Mouse (Mus musculus): ENCODE data around the gene Ercc2. TPM values are rescaled to one million over a fixed set of nuclear protein-coding genes. Genes with fewer than 3 reads are reported as not detected.

The Ercc2 gene
- polyA plus RNA-seq, 1 experiment from 2014 or later = 6.2 TPM

- no peak overlapping the region; the same call in 1 of the 2 replicates for H3K27ac ChIP-seq (ENCODE audit: low read depth, low read length)
- H3K4me1 ChIP-seq (replicated peaks; ENCODE audit: control insufficient read depth, insufficient read depth, low read length) = no peaks in the 10 kb centered on the region
- H3K4me2 ChIP-seq (replicated peaks; ENCODE audit: low read depth) = no peak overlapping the region
- no peak overlapping the region for H3K4me3 ChIP-seq (ENCODE audit: low read depth, low read length)
- no peaks in the 10 kb centered on the region for H3K27me3 ChIP-seq (replicated peaks; ENCODE audit: control insufficient read depth, insufficient read depth, low read length)
- WGBS = 82% methylated on average over 10 of the region's 10 CpGs
- no peaks in the 10 kb centered on the region for H3K9me3 ChIP-seq (ENCODE audit: control insufficient read depth)
- no peak for ATAC-seq
- TF ChIP-seq CTCF (IDR thresholded peaks at IDR 0.05; ENCODE audit: low read depth) = no peak
- H3K36me3 ChIP-seq (ENCODE audit: control insufficient read depth, insufficient read depth) = peaks cover 79% of the 10 kb centered on the region
- H3K9ac ChIP-seq (ENCODE audit: low read depth, low read length) = no peak overlapping the region
Measured at GRCm38 (mm10) chr7:19388699-19389413, 7.0 kb downstream of the Ercc2 start.

DNA sequence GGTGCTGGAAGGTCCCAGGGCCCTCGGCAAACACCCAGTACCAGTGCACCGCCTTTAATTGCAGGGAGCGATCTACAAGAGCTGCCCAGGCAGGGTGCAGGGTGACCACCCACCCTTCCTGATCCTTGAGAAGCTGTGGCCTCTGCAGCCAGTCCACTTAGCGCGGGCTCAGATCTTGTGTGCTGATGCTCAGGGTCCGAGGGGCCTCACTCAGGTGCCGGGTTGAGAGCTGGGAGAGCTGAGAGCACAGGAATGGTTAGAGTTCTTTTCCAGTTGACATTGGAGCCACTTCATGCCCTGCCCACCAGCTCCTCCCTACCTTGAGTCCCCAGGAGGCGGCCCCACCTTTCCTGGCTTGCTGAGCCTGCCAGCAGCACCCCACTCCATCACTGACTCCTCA lies 12.7 kb downstream of the Ercc2 start:
- 86% methylated on average over 8 of the region's 8 CpGs for whole genome bisulfite sequencing
- Histone ChIP-seq H3K4me2 (replicated peaks; ENCODE audit: low read depth) (no peak overlapping the region), H3K27me3 (replicated peaks; ENCODE audit: control insufficient read depth, insufficient read depth, low read length) (no peaks in the 10 kb centered on the region), H3K9ac (ENCODE audit: low read depth, low read length) (no peak overlapping the region), H3K9me3 (ENCODE audit: control insufficient read depth) (no peaks in the 10 kb centered on the region), H3K4me1 (replicated peaks; ENCODE audit: control insufficient read depth, insufficient read depth, low read length) (no peaks in the 10 kb centered on the region), H3K36me3 (ENCODE audit: control insufficient read depth, insufficient read depth) (peaks cover 60% of the 10 kb centered on the region), H3K4me3 (ENCODE audit: low read depth, low read length) (no peak overlapping the region), H3K27ac (ENCODE audit: low read depth, low read length) (no peak overlapping the region)
- TF ChIP-seq CTCF (IDR thresholded peaks at IDR 0.05; ENCODE audit: low read depth) = no peak
- no peak for ATAC-seq

- TF ChIP-seq CTCF (IDR thresholded peaks at IDR 0.05; ENCODE audit: low read depth) = no peak
- H3K9ac ChIP-seq (ENCODE audit: low read depth, low read length) = peak overlapping the region; percentile 17; the same call in 1 of the 2 replicates
- no peaks in the 10 kb centered on the region for H3K9me3 ChIP-seq (ENCODE audit: control insufficient read depth)
- peaks cover 34% of the 10 kb centered on the region for H3K27me3 ChIP-seq (replicated peaks; ENCODE audit: control insufficient read depth, insufficient read depth, low read length)
- peaks cover 8% of the 10 kb centered on the region; the same call in 1 of the 2 replicates for H3K36me3 ChIP-seq (ENCODE audit: control insufficient read depth, insufficient read depth)
- H3K4me1 ChIP-seq (replicated peaks; ENCODE audit: control insufficient read depth, insufficient read depth, low read length) = 0 out of 2 replicates have a peak, but pooled peaks cover 6% of the 10 kb centered on the region
- H3K27ac ChIP-seq (ENCODE audit: low read depth, low read length) = no peak overlapping the region
- peak; percentile 33; the same call in 1 of the 2 replicates for ATAC-seq
- WGBS = 3% methylated on average over 27 of the region's 27 CpGs
- H3K4me3 ChIP-seq (ENCODE audit: low read depth, low read length) = peak overlapping the region; percentile 26
- H3K4me2 ChIP-seq (replicated peaks; ENCODE audit: low read depth) = peak overlapping the region; percentile 71
Measured at GRCm38 (mm10) chr7:19399496-19400280, 17.9 kb downstream of the Ercc2 start.

- no peak overlapping the region for H3K4me2 ChIP-seq (replicated peaks; ENCODE audit: low read depth)
- no peaks in the 10 kb centered on the region for H3K36me3 ChIP-seq (ENCODE audit: control insufficient read depth, insufficient read depth)
- no peaks in the 10 kb centered on the region for H3K9me3 ChIP-seq (ENCODE audit: control insufficient read depth)
- ATAC-seq = no peak
- peaks cover 35% of the 10 kb centered on the region for H3K27me3 ChIP-seq (replicated peaks; ENCODE audit: control insufficient read depth, insufficient read depth, low read length)
- no peak overlapping the region for H3K9ac ChIP-seq (ENCODE audit: low read depth, low read length)
- H3K27ac ChIP-seq (ENCODE audit: low read depth, low read length) = no peak overlapping the region
- H3K4me1 ChIP-seq (replicated peaks; ENCODE audit: control insufficient read depth, insufficient read depth, low read length) = 0 out of 2 replicates have a peak, but pooled peaks cover 6% of the 10 kb centered on the region
- no peak overlapping the region for H3K4me3 ChIP-seq (ENCODE audit: low read depth, low read length)
- peak; percentile 38 for TF ChIP-seq CTCF (IDR thresholded peaks at IDR 0.05; ENCODE audit: low read depth)
- WGBS = 81% methylated on average over 4 of the region's 4 CpGs
Measured at GRCm38 (mm10) chr7:19400946-19401345, 19.1 kb downstream of the Ercc2 start.

GRCm38 (mm10) chr7:19402535-19403112 lies 20.8 kb downstream of the Ercc2 start:
- H3K4me2 ChIP-seq (replicated peaks; ENCODE audit: low read depth) = no peak overlapping the region
- no peaks in the 10 kb centered on the region for H3K36me3 ChIP-seq (ENCODE audit: control insufficient read depth, insufficient read depth)
- H3K9me3 ChIP-seq (ENCODE audit: control insufficient read depth) = no peaks in the 10 kb centered on the region
- no peak for ATAC-seq
- H3K4me1 ChIP-seq (replicated peaks; ENCODE audit: control insufficient read depth, insufficient read depth, low read length) = 0 out of 2 replicates have a peak, but pooled peaks cover 6% of the 10 kb centered on the region
- 82% methylated on average over 9 of the region's 9 CpGs for WGBS
- TF ChIP-seq CTCF (IDR thresholded peaks at IDR 0.05; ENCODE audit: low read depth) = no peak
- no peak overlapping the region for H3K27ac ChIP-seq (ENCODE audit: low read depth, low read length)
- H3K9ac ChIP-seq (ENCODE audit: low read depth, low read length) = no peak overlapping the region
- H3K27me3 ChIP-seq (replicated peaks; ENCODE audit: control insufficient read depth, insufficient read depth, low read length) = peaks cover 35% of the 10 kb centered on the region
- H3K4me3 ChIP-seq (ENCODE audit: low read depth, low read length) = no peak overlapping the region

GRCm38 (mm10) chr7:19403731-19404296 lies 22.0 kb downstream of the Ercc2 start, which contains the start of gene Klc3:
Gene Klc3 (minus strand): TSS chr7:19404104.
- TF ChIP-seq CTCF (IDR thresholded peaks at IDR 0.05; ENCODE audit: low read depth) = no peak
- ATAC-seq = peak; percentile 83
- Histone ChIP-seq H3K9me3 (ENCODE audit: control insufficient read depth) (no peaks in the 10 kb centered on the region), H3K4me3 (ENCODE audit: low read depth, low read length) (peak within 1 kb of the TSS; percentile 59), H3K27me3 (replicated peaks; ENCODE audit: control insufficient read depth, insufficient read depth, low read length) (peaks cover 35% of the 10 kb centered on the region), H3K36me3 (ENCODE audit: control insufficient read depth, insufficient read depth) (no peaks in the 10 kb centered on the region), H3K9ac (ENCODE audit: low read depth, low read length) (peak within 1 kb of the TSS; percentile 51), H3K4me1 (replicated peaks; ENCODE audit: control insufficient read depth, insufficient read depth, low read length) (0 out of 2 replicates have a peak, but pooled peaks cover 6% of the 10 kb centered on the region), H3K27ac (ENCODE audit: low read depth, low read length) (no peak within 1 kb of the TSS), H3K4me2 (replicated peaks; ENCODE audit: low read depth) (peak within 1 kb of the TSS; percentile 97)
- under 1% methylated on average over 62 of the region's 62 CpGs for WGBS
